Mouse (Mus musculus) MEL (cell line): Measurements from ENCODE around the gene Eci1.

Source experiments
- BHLHE40 ChIP-seq: IDR thresholded peaks from 2 replicates; pipeline ENCODE4 v1.6.1; 2012; ENCODE audit warnings: low read depth, mild to moderate bottlenecking, inconsistent platforms, low read length, improper control_type of control experiment, borderline replicate concordance
- CHD1 ChIP-seq: IDR thresholded peaks from 2 replicates; pipeline ENCODE4 v1.6.1; 2012; ENCODE audit warnings: low read depth, mild to moderate bottlenecking, inconsistent platforms, low read length, improper control_type of control experiment
- CTCF ChIP-seq, 3 experiments: IDR thresholded peaks in 2 of 3; conservative IDR thresholded peaks in 1 of 3; 2 replicates each; pipeline ENCODE4 v1.5.1; 2011 to 2012; ENCODE audit warnings: low read length in 3 of 3, low read depth in 2 of 3, mild to moderate bottlenecking in 2 of 3, improper control_type of control experiment in 1 of 3, inconsistent platforms in 1 of 3, mixed read lengths in 1 of 3, moderate library complexity in 1 of 3; ENCODE audit not compliant: control insufficient read depth in 1 of 3, insufficient read depth in 1 of 3, poor library complexity in 1 of 3, severe bottlenecking in 1 of 3
- ETS1 ChIP-seq: IDR thresholded peaks from 2 replicates; pipeline ENCODE4 v1.6.1; 2012; ENCODE audit warnings: low read depth, mild to moderate bottlenecking, inconsistent platforms, low read length, improper control_type of control experiment, moderate library complexity
- POLR2A ChIP-seq, 2 experiments: IDR thresholded peaks; 2 replicates each; pipeline ENCODE4 v1.6.1; 2011 to 2012; ENCODE audit warnings: low read length in 2 of 2, mild to moderate bottlenecking in 2 of 2, control low read depth in 1 of 2, improper control_type of control experiment in 1 of 2, low read depth in 1 of 2, moderate library complexity in 1 of 2; ENCODE audit not compliant: control insufficient read depth in 1 of 2, insufficient read depth in 1 of 2, poor library complexity in 1 of 2
- POLR2AphosphoS5 ChIP-seq: IDR thresholded peaks from 2 replicates; pipeline ENCODE4 v1.6.1; 2012; ENCODE audit warnings: low read depth, borderline replicate concordance, mild to moderate bottlenecking, inconsistent platforms, low read length, moderate library complexity, mixed read lengths
- RAD21 ChIP-seq: IDR thresholded peaks from 2 replicates; pipeline ENCODE4 v1.6.1; 2011; ENCODE audit warnings: mild to moderate bottlenecking, low read depth, low read length, improper control_type of control experiment
- TCF12 ChIP-seq: IDR thresholded peaks from 2 replicates; pipeline ENCODE4 v1.6.1; 2014; ENCODE audit warnings: low read depth, mild to moderate bottlenecking, inconsistent platforms, low read length, improper control_type of control experiment, moderate library complexity

- no peak for TF ChIP-seq CTCF (IDR thresholded peaks at IDR 0.05 in 2 of 3, conservative IDR thresholded peaks at IDR 0.05 in 1 of 3; ENCODE audit: control insufficient read depth in 1 of 3, insufficient read depth in 1 of 3, low read depth in 2 of 3, low read length in 3 of 3, poor library complexity in 1 of 3, severe bottlenecking in 1 of 3)
- no peak for TF ChIP-seq ETS1
- no peak for TF ChIP-seq BHLHE40
- TF ChIP-seq CHD1, result no peak
- no peak for TF ChIP-seq TCF12
- no peak for TF ChIP-seq POLR2AphosphoS5
- TF ChIP-seq POLR2A (IDR thresholded peaks at IDR 0.05; ENCODE audit: control insufficient read depth in 1 of 2, insufficient read depth in 1 of 2, low read depth in 1 of 2, low read length in 2 of 2, poor library complexity in 1 of 2), result no peak
- no peak for TF ChIP-seq RAD21
Measured at GRCm38 (mm10) chr17:24429201-24429983, 3.0 kb downstream of the Eci1 start.
